Mouse (Mus musculus) layer of hippocampus, adult 6 months (tissue): ENCODE results near the gene Mlf1. TPM values are rescaled to one million over a fixed set of nuclear protein-coding genes. Genes with fewer than 3 reads are reported as not detected.

ENCODE experiments used
- long read RNA-seq, 2 experiments: library from polyadenylated mRNA; unstranded; transcript quantifications; one replicate each; pipeline ENCODE4 v2.0.0; 2019 to 2020
- polyA plus RNA-seq: library from polyadenylated mRNA; unstranded; fragments of <200 nt; fragmentation: Nextera tagmentation; gene quantifications from 2 replicates; pipeline ENCODE4 v1.2.3, GENCODE M21; 2021

Mlf1 gene
- polyA plus RNA-seq, result 4.4 and 12.1 TPM in 2 replicates
- long read RNA-seq, experiment 1, transcript Mlf1-202 (7 exons, 1,114 nt), result major isoform, 5 of 5 reads
- long read RNA-seq, experiment 1, partial matches to known transcripts, result 0 of 5 reads
- long read RNA-seq, experiment 1, other reads (novel, unspliced or antisense), result 0 of 5 reads
- long read RNA-seq, experiment 2, partial matches to known transcripts, result 0 of 4 reads
- long read RNA-seq, experiment 2, other reads (novel, unspliced or antisense), result 0 of 4 reads

DNA sequence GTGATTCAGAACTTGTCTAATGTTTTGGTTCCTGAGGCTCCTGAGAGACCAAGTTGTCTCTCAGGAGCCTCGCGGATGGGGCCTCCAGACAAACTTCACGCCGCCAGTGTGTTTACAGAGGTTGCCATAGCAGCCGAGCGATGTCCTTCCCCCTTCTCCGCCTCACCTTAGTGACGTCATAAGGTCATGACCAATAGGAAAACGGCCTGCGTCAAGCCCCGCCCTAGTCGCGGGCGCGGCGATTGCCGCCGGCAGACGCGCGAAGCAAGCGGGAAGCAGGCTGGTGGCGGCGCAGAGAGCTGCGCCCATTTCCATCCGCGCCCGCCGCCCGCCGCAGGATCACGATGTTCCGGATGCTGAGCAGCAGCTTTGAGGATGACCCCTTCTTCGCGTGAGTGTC lies at the start of gene Mlf1:
TSS of gene Mlf1 (plus strand) at position 226 of the 400 bp plus-strand sequence.

DNA sequence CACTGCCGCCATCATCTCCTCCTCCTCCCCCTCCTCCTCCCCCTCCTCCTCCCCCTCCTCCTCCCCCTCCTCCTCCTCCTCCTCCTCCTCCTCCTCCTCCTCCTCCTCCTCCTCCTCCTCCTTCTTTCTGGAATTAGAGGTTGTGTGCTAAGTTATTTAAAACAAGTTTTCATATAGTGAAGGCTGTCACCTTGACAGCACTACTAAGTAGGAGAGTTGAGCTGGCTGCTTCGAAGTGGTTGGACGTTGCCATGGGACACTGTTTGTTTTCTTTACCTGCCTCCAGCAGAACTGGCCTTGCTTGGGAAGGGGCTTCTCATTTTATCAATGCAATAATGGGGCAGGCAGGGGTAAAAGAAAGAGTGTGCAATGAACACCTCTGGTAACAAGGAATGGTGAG lies 1.2 kb downstream of the Mlf1 start, which contains the start of gene Gm17402:
TSS of gene Gm17402 (minus strand) at position 101 of the 400 bp plus-strand sequence.

DNA sequence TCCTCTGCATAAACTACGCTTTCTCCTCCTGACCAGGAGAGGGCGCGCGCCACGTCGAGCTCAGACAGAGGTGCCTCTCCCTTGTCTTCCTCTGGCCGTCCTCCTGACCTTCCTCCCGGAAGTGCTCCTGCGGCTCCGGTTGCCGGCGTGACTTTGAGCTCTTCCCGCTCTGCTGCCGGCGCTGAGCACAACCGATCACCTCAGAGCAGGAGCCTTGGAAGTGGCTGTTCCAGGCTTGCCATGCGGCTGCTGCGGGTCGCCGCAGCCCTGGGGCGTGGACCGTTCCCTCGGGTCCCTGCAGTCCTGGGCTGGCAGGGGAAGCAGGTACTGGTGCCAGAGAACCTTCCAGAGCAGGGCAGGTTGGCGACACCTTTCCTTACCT lies 56.1 kb downstream of the Mlf1 start, which contains the start of gene Gfm1:
TSS of gene Gfm1 (plus strand) at position 98 of the 382 bp plus-strand sequence.

Other genes starting within 250 kb of the Mlf1 start
- gene Gm17402, start 1.1 kb downstream of the Mlf1 start, polyA plus RNA-seq, result not detected in 2 replicates
- gene Gfm1, start 56.0 kb downstream of the Mlf1 start, polyA plus RNA-seq, result 35.8 and 36.4 TPM in 2 replicates
- 144 and 149 TPM in 2 replicates for gene Lxn, start 89.8 kb downstream of the Mlf1 start, polyA plus RNA-seq
- gene Rarres1, start 141.4 kb downstream of the Mlf1 start, polyA plus RNA-seq, result 1.5 and 2.7 TPM in 2 replicates
- 35.4 and 35.8 TPM in 2 replicates for gene Mfsd1, start 208.6 kb downstream of the Mlf1 start, polyA plus RNA-seq